Mouse (Mus musculus) kidney, postnatal 0 days (tissue): ENCODE measurements around the gene Ublcp1. TPM values are rescaled to one million over a fixed set of nuclear protein-coding genes. Genes with fewer than 3 reads are reported as not detected.

Experiments used
- ATAC-seq: fragments of 200-750 bp; cut with Nextera tagmentation; replicated peaks from 2 replicates; pipeline ENCODE4 v1.8.0; 2017; ENCODE audit warnings: low read depth, moderate number of reproducible peaks, moderate TSS enrichment, moderate library complexity; ENCODE audit not compliant: low FRiP score
- DNase-seq: peaks from one replicate; pipeline ENCODE4 v3.0.0-alpha.2; 2016; ENCODE audit warnings: low spot score
- H3K27ac ChIP-seq: fragments of 300-500 bp; sonication (generic); 2 replicates; pipeline ENCODE4 v1.5.1; 2014; ENCODE audit warnings: mild to moderate bottlenecking
- H3K27me3 ChIP-seq: fragments of 300-500 bp; sonication (generic); 2 replicates; pipeline ENCODE4 v1.6.1; 2014; ENCODE audit warnings: low read length, mixed read lengths; ENCODE audit not compliant: insufficient read depth
- H3K36me3 ChIP-seq: fragments of 300-500 bp; sonication (generic); 2 replicates; pipeline ENCODE4 v1.6.1; 2014; ENCODE audit warnings: low read length, mixed read lengths; ENCODE audit not compliant: insufficient read depth
- H3K4me1 ChIP-seq: fragments of 300-500 bp; sonication (generic); replicated peaks from 2 replicates; pipeline ENCODE4 v1.6.1; 2014; ENCODE audit warnings: antibody characterized with exemption, low read length, mixed read lengths; ENCODE audit not compliant: insufficient read depth
- H3K4me2 ChIP-seq: fragments of 300-500 bp; sonication (generic); 2 replicates; pipeline ENCODE4 v1.6.1; 2014; ENCODE audit warnings: mild to moderate bottlenecking, low read length, moderate library complexity, mixed read lengths
- H3K4me3 ChIP-seq: fragments of 300-500 bp; sonication (generic); replicated peaks from 2 replicates; pipeline ENCODE4 v1.5.1; 2014; ENCODE audit warnings: low read depth, low read length
- H3K9ac ChIP-seq: fragments of 300-500 bp; sonication (generic); 2 replicates; pipeline ENCODE4 v1.6.1; 2014; ENCODE audit warnings: low read depth, low read length
- H3K9me3 ChIP-seq: fragments of 300-500 bp; sonication (generic); replicated peaks from 2 replicates; pipeline ENCODE4 v1.6.1; 2016; ENCODE audit warnings: low read length, inconsistent platforms, mixed read lengths
- CTCF ChIP-seq: IDR thresholded peaks from 2 replicates; pipeline ENCODE4 v1.5.1; 2016; ENCODE audit warnings: antibody characterized with exemption, low read depth, mild to moderate bottlenecking, moderate library complexity
- WGBS: fragments of 180-500 bp; shearing (Covaris S2); extraction: QIAGEN DNeasy Blood & Tissue Kit; methylation state at CpG from one replicate; pipeline ENCODE4 v1.1.7; 2014; 5-methylcytosine and 5-hydroxymethylcytosine counted together
- polyA plus RNA-seq: library from polyadenylated mRNA; unstranded; fragments of >200 nt; fragmentation: Nextera tagmentation; extraction: Ambion mirVana; gene quantifications from 2 replicates; pipeline ENCODE4 v1.2.1, GENCODE M21; 2015

Gene Ublcp1
- polyA plus RNA-seq, 1 experiment from 2014 or later, result 71.6 TPM

- H3K4me2 ChIP-seq, result no peak overlapping the region
- H3K4me3 ChIP-seq, result no peak overlapping the region
- TF ChIP-seq CTCF, result no peak
- ATAC-seq (no peak), DNase-seq (no peak)
- no peak overlapping the region for H3K27ac ChIP-seq
- H3K9me3 ChIP-seq, result no peaks in the 10 kb centered on the region
- WGBS, result 57% methylated on average over 6 of the region's 6 CpGs
- no peaks in the 10 kb centered on the region for H3K36me3 ChIP-seq
- H3K9ac ChIP-seq, result no peak overlapping the region
- H3K4me1 ChIP-seq, result 0 out of 2 replicates have a peak, but pooled peaks cover 3% of the 10 kb centered on the region
- H3K27me3 ChIP-seq, result no peaks in the 10 kb centered on the region
These were observed 44.7 kb downstream of the Ublcp1 start for GRCm38 (mm10) chr11:44425626-44426025.

- 0 out of 2 replicates have a peak, but pooled peaks cover 3% of the 10 kb centered on the region for H3K4me1 ChIP-seq
- no peak overlapping the region for H3K4me2 ChIP-seq
- ATAC-seq, result no peak
- no peaks in the 10 kb centered on the region for H3K36me3 ChIP-seq
- H3K4me3 ChIP-seq, result no peak overlapping the region
- no peaks in the 10 kb centered on the region for H3K27me3 ChIP-seq
- no peak overlapping the region for H3K9ac ChIP-seq
- TF ChIP-seq CTCF, result no peak
- DNase-seq, result no peak
- no peaks in the 10 kb centered on the region for H3K9me3 ChIP-seq
- no peak overlapping the region for H3K27ac ChIP-seq
- 27% methylated on average over 8 of the region's 8 CpGs for WGBS
These were observed 45.3 kb downstream of the Ublcp1 start for GRCm38 (mm10) chr11:44425006-44425405.

GRCm38 (mm10) chr11:44423955-44424354 lies 46.3 kb downstream of the Ublcp1 start:
- no peaks in the 10 kb centered on the region for H3K9me3 ChIP-seq
- H3K27me3 ChIP-seq, result no peaks in the 10 kb centered on the region
- DNase-seq (no peak), ATAC-seq (no peak)
- H3K4me3 ChIP-seq, result no peak overlapping the region
- WGBS, result 46% methylated on average over 5 of the region's 5 CpGs
- H3K27ac ChIP-seq, result no peak overlapping the region
- TF ChIP-seq CTCF, result no peak
- no peak overlapping the region for H3K4me2 ChIP-seq
- 0 out of 2 replicates have a peak, but pooled peaks cover 3% of the 10 kb centered on the region for H3K4me1 ChIP-seq
- H3K9ac ChIP-seq, result no peak overlapping the region
- no peaks in the 10 kb centered on the region for H3K36me3 ChIP-seq

- Histone ChIP-seq H3K4me3 (no peak overlapping the region), H3K27ac (no peak overlapping the region), H3K9me3 (no peaks in the 10 kb centered on the region), H3K9ac (no peak overlapping the region), H3K4me2 (no peak overlapping the region), H3K36me3 (no peaks in the 10 kb centered on the region), H3K4me1 (0 out of 2 replicates have a peak, but pooled peaks cover 3% of the 10 kb centered on the region), H3K27me3 (no peaks in the 10 kb centered on the region)
- WGBS, result 55% methylated on average over 6 of the region's 6 CpGs
- DNase-seq (no peak), ATAC-seq (no peak)
- TF ChIP-seq CTCF, result no peak
These were observed 47.0 kb downstream of the Ublcp1 start for GRCm38 (mm10) chr11:44423261-44423660.

GRCm38 (mm10) chr11:44422337-44423111 lies 47.8 kb downstream of the Ublcp1 start:
- DNase-seq (no peak), ATAC-seq (no peak)
- Histone ChIP-seq H3K36me3 (no peaks in the 10 kb centered on the region), H3K4me2 (no peak overlapping the region), H3K4me1 (0 out of 2 replicates have a peak, but pooled peaks cover 3% of the 10 kb centered on the region), H3K9me3 (no peaks in the 10 kb centered on the region), H3K9ac (no peak overlapping the region), H3K27me3 (no peaks in the 10 kb centered on the region), H3K4me3 (no peak overlapping the region), H3K27ac (no peak overlapping the region)
- TF ChIP-seq CTCF, result no peak
- WGBS, result 70% methylated on average over 10 of the region's 10 CpGs

GRCm38 (mm10) chr11:44417403-44417802 lies 52.9 kb downstream of the Ublcp1 start:
- Histone ChIP-seq H3K36me3 (no peaks in the 10 kb centered on the region), H3K27me3 (no peaks in the 10 kb centered on the region), H3K9ac (no peak overlapping the region), H3K4me3 (no peak overlapping the region), H3K4me2 (no peak overlapping the region), H3K9me3 (no peaks in the 10 kb centered on the region), H3K27ac (no peak overlapping the region), H3K4me1 (no peaks in the 10 kb centered on the region)
- WGBS, result 77% methylated on average over 1 of the region's 1 CpGs
- no peak for ATAC-seq
- DNase-seq, result no peak
- TF ChIP-seq CTCF, result no peak
